Mouse (Mus musculus): ENCODE measurements around the gene Ccr1l1. TPM values are rescaled to one million over a fixed set of nuclear protein-coding genes. Genes with fewer than 3 reads are reported as not detected.

Gene Ccr1l1
- total RNA-seq (2023): not detected

GRCm38 (mm10) chr9:123978308-123978707, at the start of gene Ccr1l1:
Gene Ccr1l1 (minus strand): TSS chr9:123978408.

GRCm38 (mm10) chr9:124021672-124022071, 43.5 kb upstream of the Ccr1l1 start, which contains the start of gene Ccr3:
Gene Ccr3 (plus strand): TSS chr9:124021972.

DNA sequence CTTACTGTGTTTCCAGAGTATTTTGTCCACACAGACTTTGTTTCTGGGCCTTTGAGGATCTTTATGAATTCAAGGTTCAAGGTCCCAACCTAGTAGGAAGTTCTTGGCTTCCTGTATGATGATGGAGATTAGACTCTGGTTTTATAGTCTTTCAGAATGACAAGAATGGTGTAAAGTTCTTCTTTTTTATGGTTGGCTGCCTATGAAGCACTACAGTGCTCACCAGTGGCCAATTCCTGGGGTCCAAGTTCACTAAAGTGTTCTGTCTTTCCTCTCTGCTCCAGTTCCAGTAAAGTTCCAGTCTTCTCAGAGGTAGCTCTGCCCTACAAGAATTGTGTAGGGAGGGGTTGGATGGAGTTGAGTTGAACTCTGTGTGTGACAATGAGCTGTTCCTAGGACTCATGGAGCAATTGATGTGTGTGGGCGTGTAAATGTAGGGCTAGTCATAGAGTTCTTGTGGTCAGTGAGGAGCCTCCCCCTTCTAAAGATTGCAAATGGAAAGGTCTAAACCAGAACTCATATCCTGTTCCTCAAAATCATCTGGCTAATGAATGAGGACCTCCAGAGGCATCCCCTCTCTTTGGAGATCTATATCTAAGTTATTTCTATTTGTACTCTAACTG, 9.8 kb downstream of the Ccr1l1 start, which contains the start of gene Ccr1:
Gene Ccr1, minus strand, starts transcription at position 403 of the 623 bp plus-strand sequence.

Other genes with a start within 250 kb of the Ccr1l1 start
- gene Cxcr6, start 171.9 kb downstream of the Ccr1l1 start, total RNA-seq (2023): 10 to 100 TPM; 27.5 to 42.1 TPM
- 10 to 100 TPM; 64.5 to 65.1 TPM for gene Fyco1, start 126.5 kb downstream of the Ccr1l1 start, total RNA-seq (2023)
- not detected for gene Xcr1, start 116.4 kb downstream of the Ccr1l1 start, total RNA-seq (2023)
- under 1 TPM in 1 of 2 experiments, not detected in 1; 0.17 TPM for gene Ccr1, start 9.7 kb downstream of the Ccr1l1 start, total RNA-seq (2023)
- under 1 TPM; 0.33 to 0.87 TPM for gene Ccr3, start 43.6 kb upstream of the Ccr1l1 start, total RNA-seq (2023)
- 10 to 100 TPM in 1 of 2 experiments, 1 to 10 TPM in 1; 9.5 to 15.0 TPM for gene Ccr2, start 123.5 kb upstream of the Ccr1l1 start, total RNA-seq (2023)
- 10 to 100 TPM; 24.0 to 24.8 TPM for gene Ccr5, start 143.1 kb upstream of the Ccr1l1 start, total RNA-seq (2023)

Data from T-cell, adult 66 days (primary cell).